Mouse (Mus musculus): Measurements from ENCODE around the gene Polr3c. TPM values are rescaled to one million over a fixed set of nuclear protein-coding genes. Genes with fewer than 3 reads are reported as not detected.
A peak's percentile ranks its signal among the peaks of the same experiment; 100 is the strongest.
"Not testable (repeated sequence)": the region's sequence is repeated elsewhere in the genome, so short reads cannot be mapped to it uniquely, and the experiment has no call there.

The Polr3c gene
- total RNA-seq, 1 experiment, result 22.2 TPM

DNA sequence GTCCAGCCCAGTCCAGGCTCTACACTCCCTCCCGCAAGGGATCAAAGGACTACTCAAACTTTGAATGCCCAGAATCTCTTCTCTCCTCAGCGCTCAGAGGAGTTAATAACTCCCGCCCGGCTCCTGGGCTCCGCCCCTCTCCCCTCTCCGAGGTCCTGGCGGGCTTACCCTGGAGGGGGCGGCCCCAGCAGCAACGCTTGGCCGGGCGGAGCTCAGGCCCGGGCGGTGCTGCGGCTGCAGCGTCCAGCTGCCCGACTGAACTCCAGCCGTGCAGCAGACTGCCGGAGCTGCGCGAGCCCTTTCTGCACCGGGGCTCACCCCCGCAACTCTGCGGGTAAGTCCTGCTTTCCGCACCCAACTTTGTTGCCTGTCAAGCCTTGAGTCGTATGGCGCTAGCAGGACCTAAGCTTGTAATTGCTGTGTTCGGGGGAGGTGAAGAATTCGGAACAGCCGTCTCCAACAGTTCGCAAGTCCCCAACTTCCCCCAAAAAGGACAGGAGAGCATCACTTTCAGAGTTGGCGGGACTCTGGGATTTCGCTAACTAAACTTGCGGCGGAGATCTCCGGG lies 31.1 kb downstream of the Polr3c start, which contains the start of gene Pias3:
Gene Pias3, plus strand, starts transcription at position 187 of the 568 bp plus-strand sequence.
- peak; percentile 85 for DNase-seq (ENCODE audit: low read depth, low spot score)
- in situ Hi-C loops (cut with MboI; ENCODE audit: low sequenced_read_pairs in 2 of 2, unreplicated experiment in 2 of 2), result no loop called here
- Histone ChIP-seq H3K4me1 (ENCODE audit: control insufficient read depth in 2 of 2, insufficient read depth in 2 of 2, low read length in 2 of 2, poor library complexity in 1 of 2) (peaks cover 13 to 18% of the 10 kb centered on the region in 2 experiments), H3K9me3 (ENCODE audit: control insufficient read depth, insufficient read depth, low read depth, low read length) (no peaks in the 10 kb centered on the region), H3K9ac (ENCODE audit: insufficient read depth, low read depth, low read length, poor library complexity, severe bottlenecking) (peak within 1 kb of the TSS; percentile 90), H3K4me3 (ENCODE audit: insufficient read depth in 1 of 2, low read depth in 1 of 2, low read length in 2 of 2, poor library complexity in 1 of 2, severe bottlenecking in 1 of 2) (peak within 1 kb of the TSS; percentile 88 to 92), H3K27ac (ENCODE audit: insufficient read depth, low read depth, low read length, poor library complexity, severe bottlenecking) (peak within 1 kb of the TSS; percentile 80), H3K36me3 (ENCODE audit: control insufficient read depth, insufficient read depth, low read length, poor library complexity, severe bottlenecking) (0 out of 2 replicates have a peak, but pooled peaks cover 1% of the 10 kb centered on the region)
- TF ChIP-seq CHD2 (IDR thresholded peaks at IDR 0.05; ENCODE audit: low read depth, low read length) (no peak), MAFK (IDR thresholded peaks at IDR 0.05; ENCODE audit: insufficient read depth, low read depth, low read length) (no peak), HCFC1 (IDR thresholded peaks at IDR 0.05; ENCODE audit: borderline replicate concordance, insufficient read depth, low read length) (no peak), ZC3H11A (IDR thresholded peaks at IDR 0.05; ENCODE audit: borderline replicate concordance, low read depth, low read length) (no peak), ZNF384 (IDR thresholded peaks at IDR 0.05; ENCODE audit: low read depth, low read length) (no peak)

DNA sequence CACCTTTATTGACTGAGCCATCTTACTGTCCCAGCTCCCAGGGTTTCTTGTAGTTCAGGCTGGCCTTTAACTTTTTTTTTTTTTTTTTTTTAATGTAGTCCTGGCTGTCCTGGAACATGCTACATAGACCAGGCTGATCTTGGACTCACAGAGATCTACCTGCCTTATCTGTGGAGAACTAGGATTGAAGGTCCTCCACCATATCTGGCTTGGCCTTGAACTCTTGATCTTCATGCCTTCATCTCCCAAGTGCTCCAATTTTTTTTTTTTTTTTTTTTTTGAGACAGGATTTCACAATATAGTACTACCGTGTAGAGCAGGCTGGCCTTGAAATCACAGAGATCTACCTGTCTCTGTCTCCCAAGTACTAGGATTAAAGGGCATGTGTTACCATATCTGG lies 33.8 kb downstream of the Polr3c start:
- H3K9ac ChIP-seq (ENCODE audit: insufficient read depth, low read depth, low read length, poor library complexity, severe bottlenecking), result no peak overlapping the region
- DNase-seq (ENCODE audit: low read depth, low spot score), result no peak
- H3K36me3 ChIP-seq (ENCODE audit: control insufficient read depth, insufficient read depth, low read length, poor library complexity, severe bottlenecking), result no peaks in the 10 kb centered on the region
- H3K9me3 ChIP-seq (ENCODE audit: control insufficient read depth, insufficient read depth, low read depth, low read length), result no peaks in the 10 kb centered on the region
- in situ Hi-C loops (cut with MboI; ENCODE audit: low sequenced_read_pairs in 2 of 2, unreplicated experiment in 2 of 2), result no loop called here
- peaks cover 10 to 12% of the 10 kb centered on the region in 2 experiments for H3K4me1 ChIP-seq (ENCODE audit: control insufficient read depth in 2 of 2, insufficient read depth in 2 of 2, low read length in 2 of 2, poor library complexity in 1 of 2)
- TF ChIP-seq MAFK (IDR thresholded peaks at IDR 0.05; ENCODE audit: insufficient read depth, low read depth, low read length) (no peak), ZC3H11A (IDR thresholded peaks at IDR 0.05; ENCODE audit: borderline replicate concordance, low read depth, low read length) (no peak), CHD2 (IDR thresholded peaks at IDR 0.05; ENCODE audit: low read depth, low read length) (no peak), HCFC1 (IDR thresholded peaks at IDR 0.05; ENCODE audit: borderline replicate concordance, insufficient read depth, low read length) (no peak), ZNF384 (IDR thresholded peaks at IDR 0.05; ENCODE audit: low read depth, low read length) (no peak)
- no peak overlapping the region for H3K4me3 ChIP-seq (ENCODE audit: insufficient read depth in 1 of 2, low read depth in 1 of 2, low read length in 2 of 2, poor library complexity in 1 of 2, severe bottlenecking in 1 of 2)
- no peak overlapping the region for H3K27ac ChIP-seq (ENCODE audit: insufficient read depth, low read depth, low read length, poor library complexity, severe bottlenecking)

DNA sequence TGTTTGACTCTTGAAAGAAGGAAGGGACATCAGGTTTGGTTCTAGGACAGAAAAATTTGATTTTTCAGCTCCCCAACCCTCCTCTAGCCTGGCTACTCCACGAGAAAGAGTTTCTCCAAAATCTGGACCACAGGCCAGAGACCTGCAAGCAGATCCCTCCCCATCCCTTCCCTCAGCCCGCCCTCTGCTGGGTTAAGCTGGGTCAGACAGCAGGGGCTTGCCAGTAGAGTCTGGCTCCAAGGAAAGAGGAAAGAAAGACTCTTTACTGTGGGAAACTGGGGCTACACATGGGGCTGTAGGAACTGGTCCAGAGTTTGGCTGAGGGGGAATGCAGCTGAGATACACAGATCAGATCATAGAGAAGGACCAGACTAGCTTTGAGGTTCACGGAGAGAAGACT lies 34.9 kb downstream of the Polr3c start:
- Histone ChIP-seq H3K9me3 (ENCODE audit: control insufficient read depth, insufficient read depth, low read depth, low read length) (no peaks in the 10 kb centered on the region), H3K9ac (ENCODE audit: insufficient read depth, low read depth, low read length, poor library complexity, severe bottlenecking) (no peak overlapping the region), H3K4me1 (ENCODE audit: control insufficient read depth in 2 of 2, insufficient read depth in 2 of 2, low read length in 2 of 2, poor library complexity in 1 of 2) (peaks cover 5 to 7% of the 10 kb centered on the region in 2 experiments), H3K4me3 (ENCODE audit: insufficient read depth in 1 of 2, low read depth in 1 of 2, low read length in 2 of 2, poor library complexity in 1 of 2, severe bottlenecking in 1 of 2) (no peak overlapping the region; a peak in 1 of 4 replicates), H3K27ac (ENCODE audit: insufficient read depth, low read depth, low read length, poor library complexity, severe bottlenecking) (no peak overlapping the region), H3K36me3 (ENCODE audit: control insufficient read depth, insufficient read depth, low read length, poor library complexity, severe bottlenecking) (no peaks in the 10 kb centered on the region)
- in situ Hi-C loops (cut with MboI; ENCODE audit: low sequenced_read_pairs in 2 of 2, unreplicated experiment in 2 of 2), result no loop called here
- TF ChIP-seq ZC3H11A (IDR thresholded peaks at IDR 0.05; ENCODE audit: borderline replicate concordance, low read depth, low read length), result no peak
- no peak for TF ChIP-seq MAFK (IDR thresholded peaks at IDR 0.05; ENCODE audit: insufficient read depth, low read depth, low read length)
- TF ChIP-seq ZNF384 (IDR thresholded peaks at IDR 0.05; ENCODE audit: low read depth, low read length), result no peak
- TF ChIP-seq HCFC1 (IDR thresholded peaks at IDR 0.05; ENCODE audit: borderline replicate concordance, insufficient read depth, low read length), result no peak
- TF ChIP-seq CHD2 (IDR thresholded peaks at IDR 0.05; ENCODE audit: low read depth, low read length), result no peak
- DNase-seq (ENCODE audit: low read depth, low spot score), result no peak

DNA sequence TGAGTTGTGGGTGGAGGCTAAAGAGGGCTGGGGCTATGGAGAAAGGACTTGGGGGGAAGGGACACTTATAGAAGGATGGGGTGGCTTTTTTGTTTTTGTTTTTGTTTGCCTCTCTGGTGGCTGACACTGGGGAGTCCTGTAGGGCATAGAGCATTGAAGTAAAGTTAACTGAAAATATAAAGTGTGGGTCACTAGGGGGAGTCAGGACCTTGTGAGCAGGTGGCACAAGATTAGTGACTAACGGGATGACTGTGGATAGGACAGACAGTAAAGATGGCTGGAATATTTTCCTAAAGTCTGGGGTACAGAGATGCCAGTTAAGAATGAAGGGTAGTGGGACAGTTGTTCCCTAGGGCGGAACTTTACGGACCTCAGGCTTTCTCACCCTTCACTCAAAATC lies 37.1 kb downstream of the Polr3c start:
- Histone ChIP-seq H3K36me3 (ENCODE audit: control insufficient read depth, insufficient read depth, low read length, poor library complexity, severe bottlenecking) (no peaks in the 10 kb centered on the region), H3K9ac (ENCODE audit: insufficient read depth, low read depth, low read length, poor library complexity, severe bottlenecking) (no peak overlapping the region), H3K9me3 (ENCODE audit: control insufficient read depth, insufficient read depth, low read depth, low read length) (no peaks in the 10 kb centered on the region), H3K27ac (ENCODE audit: insufficient read depth, low read depth, low read length, poor library complexity, severe bottlenecking) (no peak overlapping the region), H3K4me3 (ENCODE audit: insufficient read depth in 1 of 2, low read depth in 1 of 2, low read length in 2 of 2, poor library complexity in 1 of 2, severe bottlenecking in 1 of 2) (no peak overlapping the region), H3K4me1 (ENCODE audit: control insufficient read depth in 2 of 2, insufficient read depth in 2 of 2, low read length in 2 of 2, poor library complexity in 1 of 2) (peaks cover 5 to 11% of the 10 kb centered on the region in 2 experiments)
- in situ Hi-C loops (cut with MboI; ENCODE audit: low sequenced_read_pairs in 2 of 2, unreplicated experiment in 2 of 2), result no loop called here
- TF ChIP-seq MAFK (IDR thresholded peaks at IDR 0.05; ENCODE audit: insufficient read depth, low read depth, low read length), result no peak
- DNase-seq (ENCODE audit: low read depth, low spot score), result no peak

DNA sequence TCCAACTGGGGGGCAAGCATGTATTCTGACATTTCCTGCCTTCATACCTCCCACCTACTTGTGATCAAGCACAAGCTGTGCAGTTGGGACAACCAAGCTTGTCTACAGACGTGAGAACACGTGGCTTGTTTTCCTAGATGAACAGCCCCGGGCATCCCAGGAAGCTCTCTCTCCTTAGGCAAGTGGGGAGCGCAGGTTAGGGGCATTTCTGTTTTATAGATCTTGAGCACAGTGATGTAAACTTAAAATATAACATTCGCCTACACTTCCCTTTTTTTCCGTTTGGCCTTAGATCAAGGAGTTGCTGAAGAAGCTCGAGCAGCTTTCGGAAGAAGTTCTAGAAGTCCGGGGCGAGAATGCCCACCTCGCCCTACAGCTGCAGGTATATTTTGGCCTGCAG lies 38.6 kb downstream of the Polr3c start:
- in situ Hi-C loops (cut with MboI; ENCODE audit: low sequenced_read_pairs in 2 of 2, unreplicated experiment in 2 of 2), result no loop called here
- H3K4me1 ChIP-seq (ENCODE audit: control insufficient read depth in 2 of 2, insufficient read depth in 2 of 2, low read length in 2 of 2, poor library complexity in 1 of 2), result peaks cover 9 to 15% of the 10 kb centered on the region in 2 experiments
- TF ChIP-seq CHD2 (IDR thresholded peaks at IDR 0.05; ENCODE audit: low read depth, low read length), result no peak
- no peak for TF ChIP-seq ZC3H11A (IDR thresholded peaks at IDR 0.05; ENCODE audit: borderline replicate concordance, low read depth, low read length)
- H3K4me3 ChIP-seq (ENCODE audit: insufficient read depth in 1 of 2, low read depth in 1 of 2, low read length in 2 of 2, poor library complexity in 1 of 2, severe bottlenecking in 1 of 2), result no peak overlapping the region
- H3K36me3 ChIP-seq (ENCODE audit: control insufficient read depth, insufficient read depth, low read length, poor library complexity, severe bottlenecking), result no peaks in the 10 kb centered on the region
- no peak for DNase-seq (ENCODE audit: low read depth, low spot score)
- no peaks in the 10 kb centered on the region for H3K9me3 ChIP-seq (ENCODE audit: control insufficient read depth, insufficient read depth, low read depth, low read length)
- no peak overlapping the region for H3K9ac ChIP-seq (ENCODE audit: insufficient read depth, low read depth, low read length, poor library complexity, severe bottlenecking)
- H3K27ac ChIP-seq (ENCODE audit: insufficient read depth, low read depth, low read length, poor library complexity, severe bottlenecking), result no peak overlapping the region

DNA sequence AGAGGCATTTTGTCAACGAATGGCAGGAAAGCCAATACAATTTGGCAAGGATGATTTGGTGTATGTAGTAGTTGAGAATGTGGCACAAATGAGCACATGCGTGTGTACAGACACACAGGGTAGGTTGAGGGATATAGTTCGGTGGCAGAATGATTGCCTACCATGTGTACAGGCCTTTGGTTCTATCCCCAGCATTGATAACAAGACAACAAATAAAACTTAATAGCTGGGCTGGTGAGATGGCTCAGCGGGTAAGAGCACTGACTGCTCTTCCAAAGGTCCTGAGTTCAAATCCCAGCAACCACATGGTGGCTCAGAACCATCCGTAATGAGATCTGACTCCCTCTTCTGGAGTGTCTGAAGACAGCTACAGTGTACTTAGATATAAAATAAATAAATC lies 41.4 kb downstream of the Polr3c start:
- H3K27ac ChIP-seq (ENCODE audit: insufficient read depth, low read depth, low read length, poor library complexity, severe bottlenecking); DNase-seq (ENCODE audit: low read depth, low spot score); H3K4me3 ChIP-seq (ENCODE audit: insufficient read depth in 1 of 2, low read depth in 1 of 2, low read length in 2 of 2, poor library complexity in 1 of 2, severe bottlenecking in 1 of 2); in situ Hi-C loops (cut with MboI; ENCODE audit: low sequenced_read_pairs in 2 of 2, unreplicated experiment in 2 of 2); H3K36me3 ChIP-seq (ENCODE audit: control insufficient read depth, insufficient read depth, low read length, poor library complexity, severe bottlenecking); H3K9ac ChIP-seq (ENCODE audit: insufficient read depth, low read depth, low read length, poor library complexity, severe bottlenecking); H3K9me3 ChIP-seq (ENCODE audit: control insufficient read depth, insufficient read depth, low read depth, low read length): not testable (repeated sequence)
- peaks cover 9 to 10% of the 10 kb centered on the region in 2 experiments for H3K4me1 ChIP-seq (ENCODE audit: control insufficient read depth in 2 of 2, insufficient read depth in 2 of 2, low read length in 2 of 2, poor library complexity in 1 of 2)

Data from ES-E14 (cell line).